Mouse (Mus musculus) kidney, embryonic 16.5 days (tissue): ENCODE data around the gene Rnf144b. TPM values are rescaled to one million over a fixed set of nuclear protein-coding genes. Genes with fewer than 3 reads are reported as not detected.

Experiments
- ATAC-seq: fragments of 200-750 bp; cut with Nextera tagmentation; 2 replicates; pipeline ENCODE4 v1.8.0; 2017; ENCODE audit warnings: moderate TSS enrichment; ENCODE audit not compliant: low FRiP score, low TSS enrichment
- H3K27ac ChIP-seq: fragments of 300-500 bp; sonication (generic); 2 replicates; pipeline ENCODE4 v1.5.1; 2014; ENCODE audit warnings: low read length
- H3K27me3 ChIP-seq: fragments of 300-500 bp; sonication (generic); 2 replicates; pipeline ENCODE4 v1.6.1; 2014; ENCODE audit warnings: low read length, control low read depth, mixed read lengths; ENCODE audit not compliant: insufficient read depth
- H3K36me3 ChIP-seq: fragments of 300-500 bp; sonication (generic); 2 replicates; pipeline ENCODE4 v1.6.1; 2014; ENCODE audit warnings: low read length, control low read depth, mixed read lengths; ENCODE audit not compliant: insufficient read depth
- H3K4me1 ChIP-seq: fragments of 300-500 bp; sonication (generic); 2 replicates; pipeline ENCODE4 v1.6.1; 2014; ENCODE audit warnings: low read length, control low read depth, mixed read lengths; ENCODE audit not compliant: insufficient read depth
- H3K4me2 ChIP-seq: fragments of 300-500 bp; sonication (generic); replicated peaks from 2 replicates; pipeline ENCODE4 v1.6.1; 2014; ENCODE audit warnings: low read depth, low read length
- H3K4me3 ChIP-seq: fragments of 300-500 bp; sonication (generic); 2 replicates; pipeline ENCODE4 v1.5.1; 2014; ENCODE audit warnings: mild to moderate bottlenecking, low read length
- H3K9ac ChIP-seq: fragments of 300-500 bp; sonication (generic); replicated peaks from 2 replicates; pipeline ENCODE4 v1.6.1; 2014; ENCODE audit warnings: low read length
- H3K9me3 ChIP-seq: fragments of 300-500 bp; sonication (generic); 2 replicates; pipeline ENCODE4 v1.6.1; 2016; ENCODE audit warnings: low read length, control low read depth
- WGBS: fragments of 180-500 bp; shearing (Covaris S2); extraction: QIAGEN DNeasy Blood & Tissue Kit; methylation state at CpG from one replicate; pipeline ENCODE4 v1.1.7; 2014; 5-methylcytosine and 5-hydroxymethylcytosine counted together
- polyA plus RNA-seq: library from polyadenylated mRNA; unstranded; fragments of >200 nt; fragmentation: Nextera tagmentation; extraction: Ambion mirVana; gene quantifications from 2 replicates; pipeline ENCODE4 v1.2.1, GENCODE M21; 2015

Gene Rnf144b
- polyA plus RNA-seq, 1 experiment from 2014 or later: 1.0 TPM

DNA sequence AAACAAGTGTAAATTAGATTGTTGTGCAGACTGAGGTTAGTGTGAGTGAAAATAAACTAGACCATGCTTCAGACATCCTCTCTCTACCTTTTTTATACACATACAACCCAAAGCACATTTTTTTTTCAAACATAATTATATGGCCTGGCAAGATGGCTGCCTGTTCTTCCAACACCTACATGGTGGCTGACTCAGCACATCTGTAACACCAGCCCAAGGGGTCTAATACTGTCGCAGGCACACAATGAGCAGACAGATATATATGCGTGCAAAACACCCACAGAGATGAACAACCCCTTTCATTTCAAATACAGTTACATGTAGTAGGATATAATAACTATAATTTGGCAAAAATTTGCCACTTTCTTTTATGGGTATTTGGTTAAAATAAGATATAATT lies 21.9 kb upstream of the Rnf144b start:
- H3K36me3 ChIP-seq: peaks cover 27% of the 10 kb centered on the region
- no peaks in the 10 kb centered on the region for H3K9me3 ChIP-seq
- H3K27ac ChIP-seq: no peak overlapping the region
- no peaks in the 10 kb centered on the region for H3K27me3 ChIP-seq
- H3K4me1 ChIP-seq: peaks cover 16% of the 10 kb centered on the region
- no peak overlapping the region for H3K9ac ChIP-seq
- no peak for ATAC-seq
- 85% methylated on average over 2 of the region's 2 CpGs for WGBS
- H3K4me2 ChIP-seq: no peak overlapping the region
- no peak overlapping the region for H3K4me3 ChIP-seq

DNA sequence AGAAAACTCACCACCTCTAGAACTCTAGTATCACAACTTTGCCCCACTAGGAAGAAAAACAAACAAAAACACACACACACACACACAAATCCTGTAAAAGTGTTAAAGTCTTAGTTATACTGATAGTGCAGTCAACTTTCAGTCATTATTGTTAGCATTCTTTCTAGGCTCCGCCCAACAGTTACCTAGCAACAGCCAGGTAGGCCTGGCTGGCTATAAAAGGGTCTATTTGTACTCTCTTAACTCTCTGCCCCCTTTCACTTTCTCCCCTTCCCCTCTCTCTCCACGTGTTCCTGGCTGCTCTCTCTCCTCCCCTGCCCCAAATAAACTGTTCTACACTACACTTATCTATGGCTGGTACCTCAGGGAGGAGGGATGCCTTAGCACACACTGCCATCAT lies 18.3 kb upstream of the Rnf144b start:
- no peak for ATAC-seq
- Histone ChIP-seq H3K4me2 (peak overlapping the region; percentile 75), H3K9me3 (no peaks in the 10 kb centered on the region), H3K4me1 (peaks cover 26% of the 10 kb centered on the region), H3K36me3 (peaks cover 7% of the 10 kb centered on the region), H3K27me3 (no peaks in the 10 kb centered on the region), H3K4me3 (peak overlapping the region; percentile 97), H3K27ac (no peak overlapping the region), H3K9ac (no peak overlapping the region; the same call in none of the 2 replicates)
- 13% methylated on average over 2 of the region's 2 CpGs for WGBS

DNA sequence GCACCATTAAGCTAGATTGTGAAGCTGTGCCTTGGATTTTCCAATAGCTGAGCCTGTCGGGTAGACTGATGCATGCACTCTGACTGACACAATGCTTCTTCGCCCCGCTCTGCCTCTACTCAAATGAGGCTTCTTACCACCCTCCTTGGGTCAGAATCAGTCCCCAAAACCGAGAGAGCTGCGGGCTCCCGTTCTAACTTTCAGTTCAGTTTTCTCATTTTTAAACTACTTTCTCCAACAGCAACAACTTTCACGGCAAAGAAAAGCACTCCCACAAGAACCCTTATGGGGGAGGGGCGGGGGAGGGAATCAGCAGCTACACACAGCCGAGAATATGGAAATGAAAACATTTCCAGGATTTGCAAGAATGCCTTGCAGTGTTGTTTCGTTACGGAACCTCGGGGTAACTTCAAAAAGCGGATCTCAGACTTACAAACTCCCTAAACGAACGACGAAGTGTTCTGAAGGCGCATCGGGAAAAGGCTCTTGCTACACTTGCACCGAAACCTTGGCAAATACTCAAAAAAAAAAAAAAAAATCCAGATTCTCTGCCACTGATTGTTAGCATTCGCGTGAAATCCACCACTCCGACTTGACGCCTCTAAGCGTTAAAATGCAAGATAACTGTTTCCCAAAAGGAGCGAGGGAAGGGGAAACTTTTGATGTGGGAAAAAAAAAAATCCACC lies 17.5 kb upstream of the Rnf144b start:
- Histone ChIP-seq H3K27me3 (no peaks in the 10 kb centered on the region), H3K4me3 (peak overlapping the region; percentile 97), H3K36me3 (peaks cover 3% of the 10 kb centered on the region; the same call in 1 of the 2 replicates), H3K4me2 (peak overlapping the region; percentile 75), H3K4me1 (peaks cover 26% of the 10 kb centered on the region), H3K9me3 (no peaks in the 10 kb centered on the region), H3K27ac (peak overlapping the region; percentile 100), H3K9ac (peak overlapping the region; percentile 98)
- ATAC-seq: no peak
- WGBS: under 1% methylated on average over 25 of the region's 25 CpGs

DNA sequence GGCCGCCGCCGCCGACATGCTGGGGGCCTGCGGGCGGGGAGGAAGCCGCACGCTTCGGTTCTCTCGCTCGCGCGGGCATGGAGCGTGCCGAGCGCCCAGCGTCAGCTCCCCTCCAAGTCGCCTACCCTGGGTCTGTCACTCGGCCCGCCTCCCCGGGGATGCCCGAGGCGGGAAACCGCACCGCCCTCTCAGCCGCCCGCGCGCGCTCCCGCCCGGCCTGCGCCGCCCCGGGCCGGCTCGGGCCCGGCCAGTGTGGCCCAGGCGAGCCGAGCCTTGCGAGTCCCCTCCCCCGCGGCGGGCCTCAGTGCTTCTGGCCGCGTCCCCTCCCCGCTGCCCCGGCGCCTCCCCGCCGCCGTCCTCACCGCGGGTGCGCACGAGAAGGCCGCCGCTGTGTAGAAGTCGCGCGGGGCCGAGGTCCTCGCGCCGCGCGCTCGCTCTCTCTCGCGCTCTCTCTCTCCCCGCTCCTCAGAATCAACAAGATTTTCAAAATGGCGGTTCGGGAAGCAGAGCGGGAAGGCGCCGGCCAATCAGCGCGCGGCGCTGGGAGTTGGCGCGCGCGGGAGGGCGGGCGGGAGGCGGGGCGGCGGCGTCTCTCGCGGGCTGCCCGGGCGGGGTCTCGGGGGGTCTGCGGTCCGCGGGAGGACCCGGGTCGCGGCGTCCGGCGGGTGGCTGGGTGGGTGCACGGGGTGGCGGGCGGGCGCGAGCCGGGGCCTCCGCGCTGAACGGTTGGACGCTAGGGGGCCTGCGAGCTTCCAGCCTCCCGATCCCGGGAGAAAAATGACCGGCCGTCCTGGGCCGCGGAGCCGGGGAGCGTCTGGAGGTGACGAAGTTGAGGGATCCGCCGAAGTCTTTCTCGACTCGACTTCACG lies 16.5 kb upstream of the Rnf144b start, which contains the start of gene Dek:
Dek (minus strand) TSS at position 491 of the 869 bp plus-strand sequence.
- Histone ChIP-seq H3K27ac (peak within 1 kb of the TSS; percentile 100), H3K4me2 (peak within 1 kb of the TSS; percentile 75), H3K9ac (peak within 1 kb of the TSS; percentile 98), H3K4me3 (peak within 1 kb of the TSS; percentile 97), H3K36me3 (peaks cover 2% of the 10 kb centered on the region; the same call in 1 of the 2 replicates), H3K9me3 (no peaks in the 10 kb centered on the region), H3K4me1 (peaks cover 26% of the 10 kb centered on the region), H3K27me3 (no peaks in the 10 kb centered on the region; the same call in 1 of the 2 replicates)
- peak; percentile 94 for ATAC-seq
- WGBS: under 1% methylated on average over 96 of the region's 129 CpGs

DNA sequence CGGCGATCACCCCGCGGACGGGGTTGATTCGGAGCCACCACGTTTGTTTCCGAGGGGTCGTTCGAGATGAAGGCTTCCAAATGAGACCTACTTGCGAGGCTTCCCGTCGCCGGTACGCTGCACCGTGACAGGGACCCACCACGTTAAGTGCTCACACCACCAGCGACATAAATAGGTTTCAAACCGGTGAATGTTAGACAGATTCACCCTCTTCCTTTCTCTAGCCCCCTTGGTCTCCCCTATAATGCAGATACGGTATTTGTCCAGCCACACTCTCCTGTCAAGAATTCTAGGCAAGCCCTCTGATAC lies 15.9 kb upstream of the Rnf144b start:
- peak overlapping the region; percentile 98 for H3K9ac ChIP-seq
- H3K27me3 ChIP-seq: no peaks in the 10 kb centered on the region; the same call in 1 of the 2 replicates
- peak; percentile 9; the same call in 1 of the 2 replicates for ATAC-seq
- H3K9me3 ChIP-seq: no peaks in the 10 kb centered on the region
- WGBS: under 1% methylated on average over 20 of the region's 20 CpGs
- H3K4me1 ChIP-seq: peaks cover 26% of the 10 kb centered on the region
- H3K27ac ChIP-seq: peak overlapping the region; percentile 100
- H3K4me2 ChIP-seq: peak overlapping the region; percentile 75
- H3K36me3 ChIP-seq: peaks cover 2% of the 10 kb centered on the region; the same call in 1 of the 2 replicates
- peak overlapping the region; percentile 97 for H3K4me3 ChIP-seq

DNA sequence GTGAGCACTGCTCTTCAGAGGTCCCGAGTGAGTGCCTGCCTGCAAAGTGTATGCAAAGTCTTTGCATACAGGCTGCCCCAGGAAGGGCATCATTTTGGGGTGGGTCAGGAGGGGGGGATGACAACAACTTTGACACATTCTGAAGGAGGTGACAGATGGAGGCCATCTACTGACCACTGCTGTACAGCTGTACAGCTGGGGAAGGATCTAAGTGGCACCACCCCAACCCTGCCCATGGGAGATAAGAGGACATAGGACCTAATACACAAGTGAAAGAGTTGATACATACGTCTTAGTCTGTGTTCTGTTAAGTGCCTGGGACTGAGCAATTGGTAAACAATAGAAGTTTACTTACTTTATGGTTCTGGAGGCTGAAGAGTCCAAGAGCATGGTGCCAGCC lies 13.2 kb upstream of the Rnf144b start:
- no peaks in the 10 kb centered on the region for H3K36me3 ChIP-seq
- no peak overlapping the region for H3K4me3 ChIP-seq
- H3K4me1 ChIP-seq: peaks cover 11% of the 10 kb centered on the region
- H3K4me2 ChIP-seq: no peak overlapping the region
- no peaks in the 10 kb centered on the region for H3K9me3 ChIP-seq
- no peaks in the 10 kb centered on the region; the same call in 1 of the 2 replicates for H3K27me3 ChIP-seq
- WGBS: 55% methylated on average over 2 of the region's 2 CpGs
- H3K27ac ChIP-seq: no peak overlapping the region
- no peak overlapping the region for H3K9ac ChIP-seq
- no peak for ATAC-seq

DNA sequence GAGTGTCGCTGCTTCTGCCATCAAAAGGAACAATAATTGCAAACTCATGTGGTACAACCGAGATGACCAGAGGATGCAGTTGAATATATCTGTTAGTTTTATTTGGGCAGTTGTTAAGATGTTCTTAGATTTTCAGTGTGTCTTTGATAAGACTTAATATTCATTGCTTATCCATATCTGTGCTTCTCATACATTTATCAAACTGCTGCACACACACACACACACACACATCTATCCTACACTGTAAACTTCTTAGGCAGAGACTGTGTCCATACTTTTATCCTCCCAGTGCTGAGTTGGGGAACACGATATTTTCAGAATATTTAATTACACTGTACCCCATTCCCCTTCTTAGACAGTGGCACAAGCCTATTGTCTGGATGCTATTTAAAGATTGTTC lies 11.3 kb upstream of the Rnf144b start:
- peaks cover 10% of the 10 kb centered on the region for H3K4me1 ChIP-seq
- 77% methylated on average over 3 of the region's 3 CpGs for WGBS
- H3K4me3 ChIP-seq: no peak overlapping the region
- H3K4me2 ChIP-seq: no peak overlapping the region
- no peak overlapping the region for H3K27ac ChIP-seq
- ATAC-seq: no peak
- no peaks in the 10 kb centered on the region for H3K9me3 ChIP-seq
- H3K36me3 ChIP-seq: no peaks in the 10 kb centered on the region
- no peak overlapping the region for H3K9ac ChIP-seq
- H3K27me3 ChIP-seq: no peaks in the 10 kb centered on the region; the same call in 1 of the 2 replicates

DNA sequence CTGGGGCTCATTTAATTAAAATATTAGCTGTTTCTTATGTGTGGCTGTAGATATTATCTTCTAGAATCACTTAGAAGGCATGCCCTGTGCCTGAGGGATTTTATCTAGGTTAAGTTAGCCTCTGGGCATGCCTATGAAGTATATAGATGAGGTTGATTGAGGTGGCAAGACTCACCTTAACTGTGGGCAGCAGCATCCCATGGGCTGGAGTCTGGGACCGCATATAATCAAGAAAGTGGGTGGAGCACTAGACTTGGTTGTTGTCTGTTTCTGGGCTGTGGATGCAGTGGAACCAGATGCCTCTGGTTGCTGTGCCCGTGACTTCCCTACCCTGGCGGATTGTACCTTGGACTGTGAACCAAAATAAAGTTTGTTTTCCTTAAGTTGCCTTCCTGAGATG lies 10.4 kb upstream of the Rnf144b start:
- H3K9ac ChIP-seq: no peak overlapping the region
- peaks cover 4% of the 10 kb centered on the region for H3K4me1 ChIP-seq
- no peak overlapping the region for H3K27ac ChIP-seq
- no peaks in the 10 kb centered on the region; the same call in 1 of the 2 replicates for H3K27me3 ChIP-seq
- no peak for ATAC-seq
- H3K36me3 ChIP-seq: no peaks in the 10 kb centered on the region
- H3K4me3 ChIP-seq: no peak overlapping the region
- no peak overlapping the region for H3K4me2 ChIP-seq
- 76% methylated on average over 3 of the region's 3 CpGs for WGBS
- no peaks in the 10 kb centered on the region for H3K9me3 ChIP-seq

DNA sequence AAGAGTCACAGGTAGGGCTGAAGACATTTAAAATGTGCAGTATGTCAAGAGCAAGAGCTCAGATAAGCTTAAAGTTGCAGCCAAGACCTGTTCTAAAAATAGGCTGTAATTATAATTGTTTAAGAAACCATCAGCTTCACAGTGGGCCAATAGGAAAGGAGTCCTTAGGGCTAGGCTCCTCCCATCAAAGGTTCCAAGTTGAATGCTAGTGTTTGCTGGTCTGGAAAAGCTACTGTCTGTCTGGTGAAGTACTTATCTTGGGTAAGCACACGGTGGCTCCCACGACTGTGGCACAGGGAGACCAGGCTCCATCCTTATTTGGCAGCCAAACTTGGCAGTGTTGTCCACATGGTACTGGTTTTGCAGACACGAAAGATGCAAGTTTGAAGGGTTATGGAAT lies 9.5 kb upstream of the Rnf144b start:
- WGBS: 71% methylated on average over 3 of the region's 3 CpGs
- H3K4me1 ChIP-seq: no peaks in the 10 kb centered on the region
- ATAC-seq: no peak

More for the DNA sequence above, 9.5 kb upstream of the Rnf144b start:
- Histone ChIP-seq H3K9ac (no peak overlapping the region), H3K4me3 (no peak overlapping the region), H3K27me3 (no peaks in the 10 kb centered on the region; the same call in 1 of the 2 replicates), H3K36me3 (no peaks in the 10 kb centered on the region), H3K9me3 (no peaks in the 10 kb centered on the region), H3K4me2 (no peak overlapping the region), H3K27ac (no peak overlapping the region)
